Mouse (Mus musculus) embryonic fibroblast, embryonic 13.5 days (primary cell): ENCODE data around the gene Aqp7.

ENCODE experiments used
- CTCF ChIP-seq: IDR thresholded peaks from 2 replicates; pipeline ENCODE4 v1.5.1; 2011; ENCODE audit warnings: mild to moderate bottlenecking, control low read depth, low read length, moderate library complexity, borderline replicate concordance; ENCODE audit not compliant: insufficient read depth
- POLR2A ChIP-seq: IDR thresholded peaks from 2 replicates; pipeline ENCODE4 v1.6.1; 2011; ENCODE audit warnings: low read depth, mild to moderate bottlenecking, control low read depth, low read length, moderate library complexity

DNA sequence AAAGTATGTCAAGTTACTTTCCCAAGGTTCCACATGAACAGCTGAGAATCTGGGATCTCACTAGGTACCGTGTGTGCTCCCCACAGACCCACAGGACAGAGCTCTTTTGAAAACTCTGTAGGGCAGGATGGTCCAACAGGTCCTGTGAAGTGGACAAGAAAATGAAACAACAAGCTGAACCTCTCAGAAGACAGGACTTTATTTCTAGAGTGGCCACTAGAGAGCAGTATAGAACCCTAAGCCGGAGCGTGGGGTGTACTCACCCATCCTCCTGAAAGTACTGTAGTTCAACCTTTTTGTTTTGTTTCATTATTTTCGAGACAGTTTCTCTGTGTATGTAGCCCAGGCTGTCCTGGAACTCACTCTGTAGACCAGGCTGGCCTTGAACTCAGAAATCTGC is 19.7 kb downstream of the Aqp7 start:
- TF ChIP-seq POLR2A (no peak), CTCF (no peak)
